Mouse (Mus musculus): ENCODE results near the gene Mfap2.

GRCm38 (mm10) chr4:141010526-141010925, 308 bp downstream of the Mfap2 start:
- TF ChIP-seq NANOG (IDR thresholded peaks at IDR 0.05; ENCODE audit: borderline replicate concordance, low read length) (no peak), CTCF (conservative IDR thresholded peaks at IDR 0.05; ENCODE audit: low read length) (no peak)

All from E14TG2a.4 (cell line).